Mouse (Mus musculus) Patski (cell line): ENCODE data around the gene Bgn. TPM values are rescaled to one million over a fixed set of nuclear protein-coding genes. Genes with fewer than 3 reads are reported as not detected.

Source experiments
- ATAC-seq: fragments of 100-300 bp; one replicate; pipeline ENCODE4 v1.8.0; 2021
- CTCF ChIA-PET: fragments of 350-600 bp; sonication (Branson Sonifier 250); formaldehyde crosslinking; loops from one replicate; lab custom pipeline; 2022; ENCODE audit warnings: inconsistent platforms; lab: Charles Lee
- POLR2A ChIA-PET: fragments of 350-600 bp; sonication (Branson Sonifier 250); formaldehyde crosslinking; loops from one replicate; lab custom pipeline; 2022; ENCODE audit warnings: antibody characterized with exemption, inconsistent platforms; lab: Charles Lee
- DNase-seq: peaks from one replicate; pipeline ENCODE4 v3.0.0-alpha.2; 2011; ENCODE audit warnings: low read depth, low spot score
- H3K27me3 ChIP-seq: fragments of 371-371 bp; one replicate; pipeline ENCODE4 v1.5.1; 2021
- CTCF ChIP-seq: fragments of 100-300 bp; IDR thresholded peaks from one replicate; pipeline ENCODE4 v1.5.1; 2021
- in situ Hi-C: fragments of 300-500 bp; cut with MboI; formaldehyde crosslinking; loops from 3 replicates; pipeline ENCODE4 v1.11.1; 2018; ENCODE audit warnings: low pct_unique_long_range_greater_than_20kb, mixed read lengths
- polyA plus RNA-seq: library from polyadenylated mRNA; unstranded; gene quantifications from one replicate; pipeline ENCODE4 v1.2.3, GENCODE M21; 2021

The Bgn gene
- 2.2 TPM for polyA plus RNA-seq

DNA sequence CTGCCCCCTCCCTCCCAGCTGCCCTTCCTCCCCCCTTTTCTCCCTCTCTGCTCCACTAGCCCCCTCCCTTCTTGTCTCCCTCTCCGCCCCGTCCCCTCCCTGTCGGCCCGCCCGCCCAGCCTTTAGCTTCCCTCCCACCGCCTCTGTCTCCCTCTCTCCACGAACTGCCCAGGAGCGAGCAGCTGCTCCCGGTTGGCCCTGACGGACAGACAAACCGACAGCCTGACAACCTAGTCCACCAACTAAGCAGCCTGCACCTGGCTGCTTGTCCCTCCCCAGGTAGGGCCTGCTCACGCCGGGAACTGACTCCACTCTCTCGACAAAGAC is at the start of gene Bgn:
Gene Bgn, plus strand, starts transcription at position 119 of the 327 bp plus-strand sequence.
- POLR2A ChIA-PET = no interaction called here
- CTCF ChIA-PET = no interaction called here
- H3K27me3 ChIP-seq = no peaks in the 10 kb centered on the region
- no peak for ATAC-seq
- no peak for TF ChIP-seq CTCF
- in situ Hi-C loops = no loop called here
- DNase-seq = no peak

GRCm38 (mm10) chrX:73435252-73435651 is 48.1 kb upstream of the Bgn start, which contains the start of gene Trex2:
Trex2 (minus strand) TSS chrX:73435344.
- in situ Hi-C loops = loop anchor here (10.0 to 25.0 kb wide), 4 partner anchors 120 to 423 kb away; partner anchors contain the start of genes F8a, Pnma3 and Xlr4c
- ATAC-seq (no peak), DNase-seq (no peak)
- peaks cover 7% of the 10 kb centered on the region for H3K27me3 ChIP-seq
- no peak for TF ChIP-seq CTCF
- POLR2A ChIA-PET = no interaction called here
- CTCF ChIA-PET = interaction anchor here (0.6 kb wide), 1 partner anchor 579 kb away, joined by 3 read pairs; no protein-coding TSS in a partner anchor

- TF ChIP-seq CTCF = no peak
- peaks cover 3% of the 10 kb centered on the region for H3K27me3 ChIP-seq
- CTCF ChIA-PET = interaction anchor here (1.0 to 3.1 kb wide), 2 partner anchors 11 kb away, joined by 3 to 8 read pairs; no protein-coding TSS in a partner anchor
- in situ Hi-C loops = loop anchor here (25.0 kb wide), 2 partner anchors 204 to 429 kb away; partner anchors contain the start of genes F8a and Xlr4c
- peak; percentile 76 for ATAC-seq
- POLR2A ChIA-PET = no interaction called here
- DNase-seq = peak; percentile 9
Observed at GRCm38 (mm10) chrX:73441428-73441827, 42.0 kb upstream of the Bgn start.

GRCm38 (mm10) chrX:73451949-73452348 is 31.5 kb upstream of the Bgn start:
- in situ Hi-C loops = no loop called here
- no peak for ATAC-seq
- H3K27me3 ChIP-seq = no peaks in the 10 kb centered on the region
- POLR2A ChIA-PET = no interaction called here
- DNase-seq = no peak
- no peak for TF ChIP-seq CTCF
- CTCF ChIA-PET = interaction anchor here (0.6 to 2.0 kb wide), 6 partner anchors 9 to 41 kb away, joined by 3 to 10 read pairs (median 4); no protein-coding TSS in a partner anchor

GRCm38 (mm10) chrX:73458877-73459392 is 24.5 kb upstream of the Bgn start, which contains the start of gene Haus7:
Haus7 (minus strand) TSS chrX:73459044.
- DNase-seq = peak; percentile 54
- ChIA-PET CTCF (interaction anchor here (0.7 to 2.0 kb wide), 11 partner anchors 9 to 41 kb away, joined by 3 to 30 read pairs (median 6); no protein-coding TSS in a partner anchor), POLR2A (interaction anchor here (1.1 kb wide), 1 partner anchor 34 kb away, joined by 5 read pairs; no protein-coding TSS in a partner anchor)
- no peaks in the 10 kb centered on the region for H3K27me3 ChIP-seq
- ATAC-seq = peak; percentile 100
- no peak for TF ChIP-seq CTCF
- in situ Hi-C loops = loop anchor here (5.0 kb wide), 1 partner anchor 33 kb away; no protein-coding TSS in a partner anchor

DNA sequence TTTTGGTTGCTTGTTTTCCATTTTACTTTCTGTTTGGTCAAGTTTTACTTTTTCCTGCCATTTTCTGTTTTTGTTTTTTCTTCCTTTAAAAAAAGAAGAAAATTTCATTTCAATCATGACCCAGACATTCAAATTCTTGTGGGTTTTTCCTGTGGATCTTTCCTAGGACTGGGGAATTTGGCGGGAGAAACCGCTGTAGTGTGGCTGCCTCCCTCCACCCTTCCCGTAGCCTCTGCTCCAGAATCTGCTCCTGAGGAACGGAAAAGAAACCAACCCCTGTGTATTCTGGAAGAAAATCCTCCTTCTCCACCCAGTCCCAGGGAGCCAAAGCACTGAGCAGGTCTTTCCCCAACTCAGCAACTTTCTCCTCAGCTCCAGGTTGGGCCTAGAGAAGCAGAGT is 22.6 kb upstream of the Bgn start:
- in situ Hi-C loops = no loop called here
- CTCF ChIA-PET = no interaction called here
- no peaks in the 10 kb centered on the region for H3K27me3 ChIP-seq
- POLR2A ChIA-PET = interaction anchor here (0.9 kb wide), 1 partner anchor 19 kb away, joined by 3 read pairs; no protein-coding TSS in a partner anchor
- ATAC-seq = no peak
- no peak for TF ChIP-seq CTCF
- no peak for DNase-seq

- ATAC-seq (no peak), DNase-seq (peak; percentile 19)
- H3K27me3 ChIP-seq = no peaks in the 10 kb centered on the region
- in situ Hi-C loops = no loop called here
- no peak for TF ChIP-seq CTCF
- POLR2A ChIA-PET = no interaction called here
- CTCF ChIA-PET = interaction anchor here (0.9 to 1.0 kb wide), 2 partner anchors 13 to 27 kb away, joined by 3 read pairs; no protein-coding TSS in a partner anchor
Observed at GRCm38 (mm10) chrX:73465483-73466186, 17.8 kb upstream of the Bgn start.

DNA sequence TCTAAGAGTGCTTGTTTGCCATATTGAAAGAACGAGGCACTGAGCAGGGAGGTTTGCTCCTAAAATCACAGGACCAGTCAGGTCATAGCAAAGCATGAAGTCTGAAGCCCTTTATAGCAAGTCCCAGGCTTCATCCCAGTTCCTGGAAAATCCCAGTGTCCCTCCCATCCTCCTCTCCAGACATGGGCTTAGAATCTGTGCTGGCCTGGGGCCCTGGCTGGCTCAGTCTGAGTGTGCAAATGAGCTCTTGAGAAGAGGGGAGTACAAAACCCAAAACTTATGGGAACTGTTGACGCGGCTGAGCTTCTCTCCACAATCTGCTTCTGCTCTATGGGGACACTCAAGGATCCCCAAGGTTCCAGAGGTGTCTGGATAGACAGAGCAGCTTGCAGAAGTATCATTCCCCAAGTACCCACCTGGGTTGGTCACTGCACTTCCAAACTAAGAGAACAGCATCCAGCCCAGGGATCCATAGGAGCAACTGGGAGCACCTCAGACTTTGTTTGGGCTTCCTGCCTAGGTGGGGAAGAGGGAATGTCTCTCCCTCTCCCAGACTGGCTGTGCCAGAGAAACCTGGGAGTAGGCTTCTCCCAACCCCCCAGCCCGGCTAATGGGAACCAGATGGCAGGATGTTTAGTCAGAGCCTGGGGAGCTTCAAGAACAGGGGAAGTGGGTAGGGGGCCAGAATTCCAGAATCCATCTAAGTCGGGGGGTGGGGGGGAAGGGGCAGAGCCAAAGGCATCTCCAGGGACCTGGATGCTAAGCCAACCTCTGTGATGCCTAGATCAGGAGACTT is 15.8 kb upstream of the Bgn start:
- no peak for DNase-seq
- CTCF ChIA-PET = interaction anchor here (1.0 to 1.3 kb wide), 2 partner anchors 9 to 10 kb away, joined by 3 to 6 read pairs; partner anchors contain the start of gene Haus7
- POLR2A ChIA-PET = no interaction called here
- TF ChIP-seq CTCF = no peak
- ATAC-seq = no peak
- no peaks in the 10 kb centered on the region for H3K27me3 ChIP-seq
- in situ Hi-C loops = no loop called here

DNA sequence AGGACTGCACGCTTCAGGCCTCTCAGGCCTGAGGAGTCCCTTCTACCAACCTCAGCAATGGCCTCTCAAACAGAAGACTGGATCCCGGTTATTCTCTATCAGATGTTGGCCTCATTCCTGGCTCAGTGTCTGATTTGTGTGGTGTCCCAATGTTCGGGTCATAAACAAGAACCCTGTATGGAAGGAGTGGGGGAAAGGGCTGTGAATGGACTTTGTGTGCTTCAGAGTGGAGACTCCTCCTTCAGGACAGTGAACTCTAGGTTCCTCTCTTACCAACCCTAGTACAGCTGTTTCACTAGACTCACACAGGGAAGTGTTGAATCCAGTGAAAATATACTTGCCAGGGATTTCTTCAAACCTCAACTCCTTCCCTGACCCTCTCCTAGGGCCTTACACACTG is 15.1 kb upstream of the Bgn start:
- TF ChIP-seq CTCF = no peak
- POLR2A ChIA-PET = no interaction called here
- in situ Hi-C loops = no loop called here
- H3K27me3 ChIP-seq = no peaks in the 10 kb centered on the region
- no peak for DNase-seq
- CTCF ChIA-PET = interaction anchor here (1.3 kb wide), 1 partner anchor 10 kb away, joined by 6 read pairs; the partner anchor contains the start of gene Haus7
- no peak for ATAC-seq

- TF ChIP-seq CTCF = no peak
- DNase-seq (no peak), ATAC-seq (no peak)
- ChIA-PET CTCF (no interaction called here), POLR2A (no interaction called here)
- H3K27me3 ChIP-seq = no peaks in the 10 kb centered on the region
- in situ Hi-C loops = no loop called here
Observed at GRCm38 (mm10) chrX:73468752-73469151, 14.7 kb upstream of the Bgn start.
